Mouse (Mus musculus): ENCODE measurements around the gene Samhd1. TPM values are rescaled to one million over a fixed set of nuclear protein-coding genes. Genes with fewer than 3 reads are reported as not detected.

The Samhd1 gene
- polyA plus RNA-seq, 1 experiment: 57.1 TPM

- H3K4me1 ChIP-seq (replicated peaks; ENCODE audit: control insufficient read depth, insufficient read depth, low read length): peaks cover 5% of the 10 kb centered on the region
- DNase-seq: no peak
- no peaks in the 10 kb centered on the region; the same call in 1 of the 2 replicates for H3K27me3 ChIP-seq (ENCODE audit: control insufficient read depth, insufficient read depth, low read length)
- TF ChIP-seq POLR2A (IDR thresholded peaks at IDR 0.05; ENCODE audit: control insufficient read depth, extremely low read depth, insufficient read depth, low read length, poor library complexity): no peak
- no peak for TF ChIP-seq CTCF (IDR thresholded peaks at IDR 0.05; ENCODE audit: borderline replicate concordance, control insufficient read depth, extremely low read depth, insufficient read depth, low read length, poor library complexity)
- 3% methylated on average over 11 of the region's 11 CpGs for WGBS
- H3K36me3 ChIP-seq (ENCODE audit: control insufficient read depth, insufficient read depth, low read length): no peaks in the 10 kb centered on the region
- H3K27ac ChIP-seq (ENCODE audit: control insufficient read depth, insufficient read depth, low read length): peak overlapping the region; percentile 32; the same call in 1 of the 2 replicates
- peak overlapping the region; percentile 44 for H3K4me3 ChIP-seq (ENCODE audit: control insufficient read depth, insufficient read depth, low read length)
Measured at GRCm38 (mm10) chr2:157133769-157134478, 1.1 kb downstream of the Samhd1 start.

DNA sequence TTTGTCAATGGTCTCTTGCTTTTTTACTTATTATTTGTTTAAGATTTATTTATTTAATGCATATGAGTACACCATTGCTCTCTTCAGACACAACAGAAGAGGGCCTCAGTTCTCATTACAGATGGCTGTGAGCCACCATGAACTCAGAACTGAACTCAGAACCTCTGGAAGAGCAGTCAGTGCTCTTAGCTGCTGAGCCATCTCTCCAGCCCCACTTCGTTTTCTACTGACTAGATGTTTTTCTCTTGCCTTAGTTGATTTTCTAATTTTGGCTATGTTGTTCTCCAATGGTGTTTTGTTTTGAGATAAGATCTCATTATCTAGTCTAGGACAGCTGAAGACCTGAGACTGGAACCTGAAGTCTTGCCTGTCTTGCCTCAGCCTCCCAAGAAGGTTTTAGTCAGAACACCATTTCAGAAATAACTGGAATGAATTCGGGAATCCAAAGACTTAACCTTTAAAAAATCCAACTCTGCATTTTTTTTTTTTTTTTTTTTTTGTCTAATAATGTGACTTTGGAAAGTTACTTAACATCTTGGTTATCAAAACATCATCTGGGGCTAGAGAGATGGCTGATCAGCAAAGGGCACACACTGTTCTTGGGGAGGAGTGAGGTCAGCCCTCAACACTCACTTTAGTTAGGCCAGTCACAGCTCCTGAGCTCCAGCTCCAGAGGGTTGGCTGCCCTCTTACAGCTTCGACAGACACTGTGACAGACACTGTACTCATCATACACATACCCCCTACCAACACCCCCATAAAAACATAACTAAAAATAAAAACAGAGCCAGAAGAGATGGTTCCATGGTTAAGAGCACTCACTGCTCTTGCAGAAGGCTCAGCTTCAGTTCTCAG, 2.2 kb downstream of the Samhd1 start:
- H3K36me3 ChIP-seq (ENCODE audit: control insufficient read depth, insufficient read depth, low read length): no peaks in the 10 kb centered on the region
- H3K4me1 ChIP-seq (replicated peaks; ENCODE audit: control insufficient read depth, insufficient read depth, low read length): peaks cover 7% of the 10 kb centered on the region
- H3K4me3 ChIP-seq (ENCODE audit: control insufficient read depth, insufficient read depth, low read length): no peak overlapping the region
- no peak for DNase-seq
- WGBS: 70% methylated on average over 3 of the region's 3 CpGs
- no peak for TF ChIP-seq POLR2A (IDR thresholded peaks at IDR 0.05; ENCODE audit: control insufficient read depth, extremely low read depth, insufficient read depth, low read length, poor library complexity)
- no peak for TF ChIP-seq CTCF (IDR thresholded peaks at IDR 0.05; ENCODE audit: borderline replicate concordance, control insufficient read depth, extremely low read depth, insufficient read depth, low read length, poor library complexity)
- H3K27ac ChIP-seq (ENCODE audit: control insufficient read depth, insufficient read depth, low read length): no peak overlapping the region
- no peaks in the 10 kb centered on the region; the same call in 1 of the 2 replicates for H3K27me3 ChIP-seq (ENCODE audit: control insufficient read depth, insufficient read depth, low read length)

GRCm38 (mm10) chr2:157132086-157132485, 3.0 kb downstream of the Samhd1 start:
- Histone ChIP-seq H3K4me1 (replicated peaks; ENCODE audit: control insufficient read depth, insufficient read depth, low read length) (peaks cover 7% of the 10 kb centered on the region), H3K36me3 (ENCODE audit: control insufficient read depth, insufficient read depth, low read length) (no peaks in the 10 kb centered on the region), H3K27me3 (ENCODE audit: control insufficient read depth, insufficient read depth, low read length) (no peaks in the 10 kb centered on the region; the same call in 1 of the 2 replicates), H3K4me3 (ENCODE audit: control insufficient read depth, insufficient read depth, low read length) (no peak overlapping the region), H3K27ac (ENCODE audit: control insufficient read depth, insufficient read depth, low read length) (no peak overlapping the region)
- no peak for TF ChIP-seq CTCF (IDR thresholded peaks at IDR 0.05; ENCODE audit: borderline replicate concordance, control insufficient read depth, extremely low read depth, insufficient read depth, low read length, poor library complexity)
- no peak for TF ChIP-seq POLR2A (IDR thresholded peaks at IDR 0.05; ENCODE audit: control insufficient read depth, extremely low read depth, insufficient read depth, low read length, poor library complexity)
- 84% methylated on average over 1 of the region's 1 CpGs for WGBS
- no peak for DNase-seq

- Histone ChIP-seq H3K27ac (ENCODE audit: control insufficient read depth, insufficient read depth, low read length) (peak overlapping the region; percentile 48; the same call in 1 of the 2 replicates), H3K36me3 (ENCODE audit: control insufficient read depth, insufficient read depth, low read length) (no peaks in the 10 kb centered on the region), H3K27me3 (ENCODE audit: control insufficient read depth, insufficient read depth, low read length) (no peaks in the 10 kb centered on the region; the same call in 1 of the 2 replicates), H3K4me3 (ENCODE audit: control insufficient read depth, insufficient read depth, low read length) (no peak overlapping the region), H3K4me1 (replicated peaks; ENCODE audit: control insufficient read depth, insufficient read depth, low read length) (peaks cover 7% of the 10 kb centered on the region)
- no peak for DNase-seq
- 41% methylated on average over 8 of the region's 8 CpGs for WGBS
- TF ChIP-seq POLR2A (IDR thresholded peaks at IDR 0.05; ENCODE audit: control insufficient read depth, extremely low read depth, insufficient read depth, low read length, poor library complexity) (no peak), CTCF (IDR thresholded peaks at IDR 0.05; ENCODE audit: borderline replicate concordance, control insufficient read depth, extremely low read depth, insufficient read depth, low read length, poor library complexity) (no peak)
Measured at GRCm38 (mm10) chr2:157130813-157131514, 4.1 kb downstream of the Samhd1 start.

DNA sequence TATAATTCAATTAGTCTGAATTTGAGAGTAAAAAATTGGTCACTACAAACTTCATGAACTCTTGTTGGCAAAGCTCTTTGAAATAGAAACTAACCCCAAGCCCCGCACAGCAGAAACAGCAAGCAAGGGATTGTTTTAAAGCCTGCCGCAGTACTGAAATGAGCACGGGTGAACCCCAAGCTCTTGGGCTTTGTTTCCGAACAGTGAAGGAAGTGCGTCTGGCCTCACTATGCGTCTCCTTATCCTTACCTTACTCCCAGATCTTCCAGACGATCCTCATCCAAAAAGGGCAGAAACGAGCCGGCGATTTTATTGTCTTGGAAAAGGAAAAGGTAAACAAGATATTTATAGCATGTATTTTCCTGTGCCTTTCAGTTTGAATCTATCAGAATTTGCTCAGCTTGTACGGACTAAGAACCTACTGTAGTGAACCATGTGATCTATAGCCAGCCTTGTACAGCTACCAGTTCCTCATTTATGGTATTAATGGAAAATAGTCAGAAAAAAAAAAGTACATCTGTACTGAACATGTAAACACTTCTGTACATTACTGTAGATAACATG, 5.4 kb downstream of the Samhd1 start:
- TF ChIP-seq CTCF (IDR thresholded peaks at IDR 0.05; ENCODE audit: borderline replicate concordance, control insufficient read depth, extremely low read depth, insufficient read depth, low read length, poor library complexity) (no peak), POLR2A (IDR thresholded peaks at IDR 0.05; ENCODE audit: control insufficient read depth, extremely low read depth, insufficient read depth, low read length, poor library complexity) (no peak)
- H3K36me3 ChIP-seq (ENCODE audit: control insufficient read depth, insufficient read depth, low read length): no peaks in the 10 kb centered on the region
- no peaks in the 10 kb centered on the region; the same call in 1 of the 2 replicates for H3K27me3 ChIP-seq (ENCODE audit: control insufficient read depth, insufficient read depth, low read length)
- no peak overlapping the region for H3K4me3 ChIP-seq (ENCODE audit: control insufficient read depth, insufficient read depth, low read length)
- WGBS: 4% methylated on average over 11 of the region's 11 CpGs
- peaks cover 7% of the 10 kb centered on the region for H3K4me1 ChIP-seq (replicated peaks; ENCODE audit: control insufficient read depth, insufficient read depth, low read length)
- no peak overlapping the region for H3K27ac ChIP-seq (ENCODE audit: control insufficient read depth, insufficient read depth, low read length)
- DNase-seq: no peak

All from thymus, adult 2 months (tissue).